Mouse (Mus musculus) adrenal gland (tissue): Measurements from ENCODE around the gene Fryl.

ENCODE experiments used
- intact Hi-C: fragments of 180-260 bp; cut with DNase I; formaldehyde crosslinking; loops from one replicate; pipeline ENCODE4 v1.15.1; 2025
- long read RNA-seq, 2 experiments: library from polyadenylated mRNA; unstranded; transcript quantifications; one replicate each; pipeline ENCODE4 v2.0.0; 2020; ENCODE audit warnings: borderline replicate concordance in 1 of 2; ENCODE audit not compliant: insufficient replicate concordance in 1 of 2

Fryl gene
- long read RNA-seq, experiment 1, partial matches to known transcripts: 2 of 3 reads
- long read RNA-seq, experiment 1, other reads (novel, unspliced or antisense): 1 of 3 reads
- long read RNA-seq, experiment 2, partial matches to known transcripts: 4 of 8 reads
- long read RNA-seq, experiment 2, other reads (novel, unspliced or antisense): 4 of 8 reads

GRCm38 (mm10) chr5:73256352-73257065 is at the start of gene Fryl:
Gene Fryl (minus strand): TSS chr5:73256619.
- intact Hi-C loops: loop anchor here (5.0 to 10.0 kb wide), 2 partner anchors 36 to 128 kb away; partner anchors contain the start of gene Ociad1

DNA sequence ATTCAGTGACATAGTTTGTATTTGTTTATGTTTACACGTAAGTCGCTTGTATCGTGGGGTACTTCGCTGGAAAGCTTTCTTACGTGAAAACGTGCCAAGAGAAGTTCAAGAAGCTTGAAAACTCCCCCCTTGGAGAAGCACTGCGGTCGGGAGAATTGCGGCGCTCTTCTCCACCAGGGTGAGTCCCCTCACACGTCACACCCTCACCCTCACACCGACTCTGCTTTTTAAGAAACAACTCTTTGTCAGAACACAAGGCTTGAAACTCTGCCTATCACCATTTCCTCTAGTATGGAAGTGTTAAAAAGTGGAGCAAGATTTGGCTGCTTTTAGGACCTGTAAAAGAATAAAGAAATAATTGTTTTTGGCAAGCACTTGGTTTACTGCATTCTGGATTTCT is 48.1 kb upstream of the Fryl start:
- intact Hi-C loops: no loop called here

DNA sequence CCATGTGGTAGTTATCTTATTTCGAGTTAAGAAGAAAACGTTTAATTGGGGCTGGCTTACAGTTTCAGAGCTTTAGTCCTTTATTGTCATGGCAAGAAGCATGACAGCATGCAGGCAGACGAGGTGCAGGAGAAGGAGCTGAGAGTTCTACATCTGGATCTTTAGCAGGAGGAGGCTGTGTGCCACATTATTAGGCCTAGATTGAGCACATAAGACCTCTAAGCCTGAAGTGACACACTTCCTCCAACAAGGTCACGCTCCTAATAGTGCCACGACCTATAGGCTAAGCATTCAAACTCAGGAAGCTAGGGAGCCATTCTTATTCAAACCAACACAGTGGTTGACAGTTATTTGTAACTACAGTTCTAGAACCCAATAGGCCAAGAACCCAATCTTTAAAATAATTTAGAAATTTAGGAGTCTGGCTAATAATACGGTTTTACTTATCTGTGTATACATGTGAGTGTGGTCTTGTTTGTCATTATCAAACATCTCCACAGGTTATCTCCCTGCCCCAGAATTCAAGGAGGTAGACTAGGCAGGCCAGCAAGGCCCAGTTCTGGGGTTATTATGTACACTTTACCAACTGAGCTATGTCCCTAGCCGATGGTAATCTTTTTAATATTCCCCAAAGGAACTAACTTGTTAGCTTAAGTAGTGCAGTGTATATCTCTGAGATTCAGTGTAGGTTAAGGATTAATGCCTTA is 45.3 kb upstream of the Fryl start:
- intact Hi-C loops: no loop called here

GRCm38 (mm10) chr5:73295916-73296315 is 39.5 kb upstream of the Fryl start:
- intact Hi-C loops: no loop called here

GRCm38 (mm10) chr5:73295016-73295415 is 38.6 kb upstream of the Fryl start:
- intact Hi-C loops: no loop called here

DNA sequence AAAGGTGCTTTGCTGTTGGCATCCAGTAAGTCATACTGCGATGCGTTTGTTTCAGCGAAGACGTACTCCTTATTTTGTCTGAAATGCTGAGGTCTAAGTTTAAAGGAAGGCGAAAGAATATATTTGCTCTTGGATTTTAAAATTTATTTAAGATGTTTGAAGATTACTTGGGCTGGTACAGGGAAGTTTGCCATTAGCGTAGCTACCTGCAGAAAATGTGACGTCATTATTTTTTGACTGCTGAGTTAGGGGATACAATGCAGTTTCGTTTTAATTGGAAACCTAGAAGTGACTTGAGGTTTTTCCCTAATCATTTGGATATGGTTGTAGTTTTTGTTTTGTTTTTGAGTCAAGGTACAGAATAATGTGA is 37.0 kb upstream of the Fryl start:
- intact Hi-C loops: loop anchor here (5.0 kb wide), 1 partner anchor 36 kb away; the partner anchor contains the start of gene Fryl

DNA sequence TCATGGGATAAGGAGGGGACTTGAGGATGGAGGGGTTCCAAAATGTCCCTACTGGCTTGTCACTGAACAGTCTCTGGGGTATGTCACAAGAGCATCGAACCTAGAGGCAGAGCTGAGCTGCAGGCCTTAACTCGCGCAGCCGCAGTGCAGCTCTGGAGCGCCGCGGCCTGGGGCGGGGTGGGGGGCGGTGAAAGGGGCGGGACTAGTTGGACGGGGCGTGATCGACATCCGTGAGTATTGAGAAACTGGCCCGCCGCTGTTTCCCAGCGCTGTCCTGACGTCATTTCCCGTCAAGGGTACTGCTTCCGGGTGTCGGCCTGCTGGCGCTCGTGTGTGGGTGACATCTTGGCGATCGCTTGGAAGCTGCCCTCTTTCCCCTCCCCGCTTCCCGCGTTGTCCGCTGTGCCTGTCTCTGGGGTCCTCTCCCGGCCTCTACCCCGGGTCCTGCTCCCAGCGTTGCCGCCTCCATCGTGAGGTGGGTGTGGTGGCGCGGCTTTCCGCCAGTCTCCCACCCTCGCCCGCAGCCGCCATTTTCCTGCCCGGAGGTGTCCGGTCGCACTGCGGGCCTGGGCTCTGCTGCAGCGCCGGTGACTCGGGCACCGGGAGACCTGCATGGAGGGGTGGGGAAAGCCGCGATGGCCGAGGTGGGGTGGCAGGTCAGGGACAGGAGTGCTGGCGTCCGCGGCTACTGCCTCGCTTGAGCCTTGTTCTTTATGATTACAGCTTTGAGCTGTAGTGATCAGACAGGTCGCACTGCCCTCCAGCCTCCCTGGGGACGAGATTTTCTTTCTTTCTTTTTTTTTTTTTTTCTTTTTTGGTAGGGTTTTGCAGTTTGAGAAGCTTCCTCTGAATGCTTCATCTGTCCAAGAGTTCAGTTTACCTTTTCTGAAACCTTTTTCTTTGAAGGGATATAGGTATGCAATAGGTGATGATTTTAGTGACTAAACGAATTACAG is 36.4 kb upstream of the Fryl start, which contains the start of gene Ociad1:
Ociad1 (plus strand) TSS at position 283 of the 956 bp plus-strand sequence.
- intact Hi-C loops: loop anchor here (5.0 kb wide), 1 partner anchor 35 kb away; the partner anchor contains the start of gene Fryl

- intact Hi-C loops: loop anchor here (5.0 kb wide), 1 partner anchor 33 kb away; the partner anchor contains the start of gene Fryl
Observed at GRCm38 (mm10) chr5:73289900-73290299, 33.5 kb upstream of the Fryl start.

- intact Hi-C loops: no loop called here
Observed at GRCm38 (mm10) chr5:73286603-73287002, 30.2 kb upstream of the Fryl start.

DNA sequence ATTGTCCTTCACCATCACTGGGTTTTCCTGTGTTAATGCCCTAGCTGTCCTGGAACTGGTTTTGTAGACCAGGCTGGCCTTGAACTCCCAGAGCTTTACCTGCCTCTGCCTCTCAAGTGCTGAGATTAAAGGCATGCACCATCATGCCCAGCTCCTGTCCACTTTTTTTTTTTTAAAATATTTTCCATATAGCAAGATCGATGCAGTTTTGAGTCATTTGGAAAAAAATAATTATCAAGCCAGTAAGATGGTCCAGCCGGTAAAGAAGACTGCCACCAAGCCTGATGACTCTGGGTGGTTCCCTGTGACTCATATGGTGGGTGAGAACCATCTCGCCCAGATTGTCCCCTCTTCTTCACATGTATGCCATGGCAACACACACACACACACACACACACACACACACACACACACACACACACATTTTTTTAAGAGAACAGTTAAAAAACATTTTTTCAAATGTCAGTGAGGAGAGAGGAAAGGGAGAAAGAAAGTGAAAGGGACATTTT is 29.1 kb upstream of the Fryl start:
- intact Hi-C loops: no loop called here

DNA sequence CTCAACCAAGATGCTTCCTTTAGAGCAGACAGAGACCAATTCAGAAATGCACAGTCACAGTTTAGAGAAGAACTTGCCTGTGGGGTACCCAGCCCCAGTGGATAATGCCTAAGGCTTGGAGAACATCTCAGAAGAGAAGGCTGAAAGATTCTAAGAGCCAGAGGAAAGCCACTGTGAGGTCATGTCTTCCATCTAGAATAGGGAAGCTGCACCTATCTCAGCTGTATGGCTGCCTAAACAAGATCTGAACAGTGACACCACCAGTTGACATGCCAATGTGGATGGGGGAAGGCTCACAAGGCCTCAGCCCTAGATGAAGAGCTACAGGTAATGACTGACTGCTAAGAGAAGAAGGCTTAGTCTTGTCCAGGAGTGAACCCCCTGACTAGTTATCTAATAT is 27.6 kb upstream of the Fryl start:
- intact Hi-C loops: no loop called here

DNA sequence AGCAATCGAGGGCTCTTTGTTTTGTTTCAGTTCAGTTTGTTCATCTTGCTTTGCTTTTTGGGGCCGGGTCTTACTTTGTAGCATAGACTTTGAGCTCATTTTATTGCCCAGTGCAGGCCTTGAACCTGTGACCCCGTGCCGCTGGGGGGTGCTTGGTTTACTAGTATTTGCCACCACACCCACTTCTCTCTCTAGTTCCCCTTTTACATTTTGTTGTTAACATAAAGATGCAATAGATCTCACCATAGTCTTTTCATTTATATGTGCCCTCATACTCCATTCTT is 24.1 kb upstream of the Fryl start:
- intact Hi-C loops: no loop called here

GRCm38 (mm10) chr5:73279732-73280566 is 23.5 kb upstream of the Fryl start:
- intact Hi-C loops: no loop called here

DNA sequence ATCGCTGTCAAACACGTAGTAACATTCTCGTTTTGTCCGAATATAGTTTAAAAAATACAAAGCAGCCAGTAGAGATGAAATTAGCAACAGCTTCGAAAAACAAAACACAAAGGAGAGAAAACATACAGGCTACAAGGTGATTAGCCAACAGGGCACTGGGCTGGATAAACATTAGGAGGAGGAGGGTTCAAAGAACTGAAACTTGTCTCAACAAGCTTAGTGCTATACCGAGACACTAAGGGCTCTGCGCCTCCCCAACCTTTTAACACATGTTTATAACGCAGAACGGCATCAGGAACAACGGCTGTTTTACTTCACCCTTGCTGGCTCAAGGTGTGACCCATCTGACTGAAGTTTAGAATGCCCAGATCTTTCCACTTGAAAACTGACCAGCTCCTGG is 22.8 kb upstream of the Fryl start:
- intact Hi-C loops: no loop called here

- intact Hi-C loops: no loop called here
Observed at GRCm38 (mm10) chr5:73274941-73275340, 18.5 kb upstream of the Fryl start.

DNA sequence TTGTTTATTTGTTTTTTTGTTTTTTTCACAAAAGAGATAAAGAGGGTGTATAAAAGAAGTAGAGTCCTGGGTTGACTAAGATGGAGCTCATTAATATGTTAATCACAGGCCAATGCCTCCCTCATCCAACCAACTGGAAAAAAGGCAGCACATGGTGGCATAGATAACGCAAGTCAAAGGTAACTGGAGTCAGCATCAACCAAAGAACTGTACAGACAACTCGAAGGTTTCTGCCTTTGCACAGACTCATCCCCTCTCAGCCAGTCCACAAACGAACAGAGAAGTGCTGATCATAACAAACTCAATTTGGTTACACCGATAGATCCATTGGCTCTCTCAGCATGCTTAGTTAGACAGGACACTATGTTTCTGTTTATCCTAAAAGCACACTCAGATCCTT is 16.8 kb upstream of the Fryl start:
- intact Hi-C loops: no loop called here

DNA sequence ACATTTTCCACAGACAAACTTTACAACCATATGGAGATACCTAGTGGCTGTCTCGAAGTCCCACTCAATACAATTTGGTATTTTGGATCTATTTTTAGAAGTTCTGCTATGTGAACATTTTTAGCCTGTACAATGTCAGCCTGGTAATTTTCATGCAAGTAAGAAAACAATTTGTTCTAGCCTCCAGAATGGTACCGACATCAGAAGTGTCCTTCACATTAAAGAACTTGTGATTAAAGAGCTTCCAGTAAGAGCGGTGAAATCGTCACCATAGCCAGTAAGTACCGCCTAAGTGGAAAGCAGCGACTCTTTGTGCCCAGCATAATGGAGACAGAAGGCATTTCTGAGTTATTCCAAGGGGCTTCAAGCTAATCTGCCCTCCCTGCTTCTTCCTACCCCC is 14.2 kb upstream of the Fryl start:
- intact Hi-C loops: no loop called here

DNA sequence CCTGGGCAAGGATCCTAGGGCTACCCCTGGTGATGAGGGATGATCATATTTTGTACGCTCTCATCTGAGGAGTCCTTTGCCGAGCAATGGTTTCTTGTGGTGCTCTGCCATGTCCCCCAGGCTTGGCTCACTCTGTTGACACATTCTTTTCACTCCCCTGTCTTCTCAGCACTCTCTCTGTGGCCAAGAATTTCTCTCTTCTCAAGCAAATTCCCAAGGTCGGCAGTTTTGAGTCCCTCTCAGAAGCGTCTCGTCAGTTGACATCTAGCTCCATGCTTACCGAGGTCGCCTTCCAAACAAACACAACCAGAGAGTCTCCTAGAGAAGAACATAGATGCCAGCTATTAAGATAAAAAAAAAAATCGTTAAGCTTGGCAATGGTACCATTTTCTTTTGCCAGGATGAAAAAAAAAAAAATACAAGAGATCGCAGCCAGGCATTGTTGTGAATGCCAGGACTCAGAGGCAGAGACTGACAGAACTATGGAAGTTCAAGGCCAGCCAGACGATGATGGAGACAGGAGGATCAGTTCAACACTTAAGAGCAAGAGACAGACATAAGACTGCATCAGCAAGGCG is 12.3 kb upstream of the Fryl start:
- intact Hi-C loops: no loop called here

DNA sequence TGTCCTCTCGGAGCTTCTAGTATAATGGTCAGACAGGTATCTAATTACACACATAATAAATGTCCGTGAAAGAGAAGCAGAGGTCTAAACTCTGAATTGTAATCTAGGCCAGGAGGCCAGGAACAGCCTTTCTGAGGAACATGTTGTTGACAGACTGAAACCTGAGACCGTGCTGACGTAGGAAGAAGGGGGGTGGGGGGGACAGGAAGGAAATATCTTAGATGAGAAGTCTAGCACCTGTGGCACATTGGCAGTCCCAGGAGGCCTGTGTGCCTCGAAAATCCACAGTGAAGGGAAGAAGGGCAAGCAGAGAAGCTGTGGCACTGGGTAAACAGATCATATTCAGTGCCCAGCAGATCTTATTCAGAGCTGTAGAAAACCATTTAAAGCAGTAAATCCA is 9.0 kb upstream of the Fryl start:
- intact Hi-C loops: no loop called here

DNA sequence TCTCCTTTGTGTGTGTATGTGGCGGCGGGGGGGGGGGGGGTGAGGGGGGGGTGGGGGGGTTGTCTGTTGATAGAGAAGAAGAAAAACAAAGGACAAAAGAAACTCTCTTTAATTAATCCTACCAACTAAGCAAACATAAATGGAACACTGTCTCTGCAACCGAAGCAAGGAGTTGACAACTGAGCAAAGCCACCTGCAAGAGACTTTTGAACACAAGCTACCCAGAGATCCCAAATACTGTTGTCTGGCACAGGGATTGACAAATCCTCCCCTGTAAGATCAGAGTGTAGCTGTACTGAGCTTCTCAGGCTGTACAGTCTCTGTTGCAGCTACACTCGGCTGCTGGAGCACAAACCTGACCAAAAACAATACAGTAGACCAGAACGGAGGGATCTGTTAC is 7.7 kb upstream of the Fryl start:
- intact Hi-C loops: no loop called here
